Mouse (Mus musculus): ENCODE results near the gene Nisch. TPM values are rescaled to one million over a fixed set of nuclear protein-coding genes. Genes with fewer than 3 reads are reported as not detected.
A peak's percentile ranks its signal among the peaks of the same experiment; 100 is the strongest.

Gene Nisch
- total RNA-seq (2022): 100 to 1,000 TPM; 363 to 424 (median 392) TPM

GRCm38 (mm10) chr14:31216846-31217245 is at the start of gene Nisch:
Nisch (minus strand) TSS chr14:31216946.
- DNase-seq (ENCODE audit: low spot score in 2 of 2): no peak

GRCm38 (mm10) chr14:31260932-31261331 is 44.2 kb upstream of the Nisch start:
- DNase-seq (ENCODE audit: low spot score in 2 of 2): no peak

GRCm38 (mm10) chr14:31260374-31260773 is 43.6 kb upstream of the Nisch start:
- no peak for DNase-seq (ENCODE audit: low spot score in 2 of 2)

- DNase-seq (ENCODE audit: low spot score in 2 of 2): no peak
These were observed 41.8 kb upstream of the Nisch start for GRCm38 (mm10) chr14:31258476-31259050.

GRCm38 (mm10) chr14:31252091-31252490 is 35.3 kb upstream of the Nisch start:
- no peak for DNase-seq (ENCODE audit: low spot score in 2 of 2)

- no peak for DNase-seq (ENCODE audit: low spot score in 2 of 2)
These were observed 34.9 kb upstream of the Nisch start for GRCm38 (mm10) chr14:31251626-31252025.

- DNase-seq (ENCODE audit: low spot score in 2 of 2): peak; percentile 93 to 94
These were observed 34.4 kb upstream of the Nisch start, which contains the start of the genes Phf7 and Bap1 for GRCm38 (mm10) chr14:31251084-31251604. Phf7 (minus strand) TSS chr14:31251317. Bap1 (plus strand) TSS chr14:31251450.

- DNase-seq (ENCODE audit: low spot score in 2 of 2): no peak
These were observed 33.7 kb upstream of the Nisch start for GRCm38 (mm10) chr14:31250222-31251083.

- no peak for DNase-seq (ENCODE audit: low spot score in 2 of 2)
These were observed 31.6 kb upstream of the Nisch start for GRCm38 (mm10) chr14:31248396-31248795.

GRCm38 (mm10) chr14:31245946-31246345 is 29.2 kb upstream of the Nisch start:
- no peak for DNase-seq (ENCODE audit: low spot score in 2 of 2)

- DNase-seq (ENCODE audit: low spot score in 2 of 2): no peak
These were observed 28.0 kb upstream of the Nisch start for GRCm38 (mm10) chr14:31244777-31245176.

- no peak for DNase-seq (ENCODE audit: low spot score in 2 of 2)
These were observed 23.8 kb upstream of the Nisch start for GRCm38 (mm10) chr14:31240528-31240927.

GRCm38 (mm10) chr14:31237101-31237882 is 20.5 kb upstream of the Nisch start:
- DNase-seq (ENCODE audit: low spot score in 2 of 2): no peak

GRCm38 (mm10) chr14:31233996-31234591 is 17.3 kb upstream of the Nisch start:
- peak in 1 of 2 experiments; percentile 66 for DNase-seq (ENCODE audit: low spot score in 2 of 2)

- no peak for DNase-seq (ENCODE audit: low spot score in 2 of 2)
These were observed 16.6 kb upstream of the Nisch start for GRCm38 (mm10) chr14:31233070-31233995.

- no peak for DNase-seq (ENCODE audit: low spot score in 2 of 2)
These were observed 15.8 kb upstream of the Nisch start for GRCm38 (mm10) chr14:31232404-31233069.

- DNase-seq (ENCODE audit: low spot score in 2 of 2): no peak
These were observed 13.7 kb upstream of the Nisch start for GRCm38 (mm10) chr14:31230442-31230841.

GRCm38 (mm10) chr14:31228234-31228633 is 11.5 kb upstream of the Nisch start:
- no peak for DNase-seq (ENCODE audit: low spot score in 2 of 2)

GRCm38 (mm10) chr14:31226978-31227377 is 10.2 kb upstream of the Nisch start:
- peak; percentile 14 to 53 for DNase-seq (ENCODE audit: low spot score in 2 of 2)

- DNase-seq (ENCODE audit: low spot score in 2 of 2): no peak
These were observed 920 bp upstream of the Nisch start, which contains the start of gene Sema3g for GRCm38 (mm10) chr14:31217666-31218065. Sema3g (plus strand) TSS chr14:31217860.
